Mouse (Mus musculus): ENCODE data around the gene Ly75. TPM values are rescaled to one million over a fixed set of nuclear protein-coding genes. Genes with fewer than 3 reads are reported as not detected.

Ly75 gene
- polyA plus RNA-seq, 1 experiment from 2014 or later: 4.5 TPM

DNA sequence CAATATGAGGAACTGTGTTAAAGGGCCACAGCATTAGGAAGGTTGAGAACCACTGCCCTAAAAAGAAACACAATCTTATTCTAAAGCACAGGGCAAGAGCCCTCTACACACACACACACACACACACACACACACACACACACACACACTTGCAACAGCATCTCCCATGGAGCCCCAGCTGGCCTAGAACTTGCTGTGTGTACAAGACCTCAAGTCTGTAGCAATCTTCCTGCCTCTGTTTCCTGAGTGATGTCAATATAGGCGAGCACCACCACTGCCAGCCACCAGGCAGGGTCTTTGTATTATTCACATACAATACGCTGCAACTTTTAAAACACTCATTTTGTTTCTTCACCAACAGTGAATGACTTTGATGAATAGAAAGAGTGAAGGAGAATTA, 24.3 kb upstream of the Ly75 start:
- WGBS: 91% methylated on average over 2 of the region's 2 CpGs

DNA sequence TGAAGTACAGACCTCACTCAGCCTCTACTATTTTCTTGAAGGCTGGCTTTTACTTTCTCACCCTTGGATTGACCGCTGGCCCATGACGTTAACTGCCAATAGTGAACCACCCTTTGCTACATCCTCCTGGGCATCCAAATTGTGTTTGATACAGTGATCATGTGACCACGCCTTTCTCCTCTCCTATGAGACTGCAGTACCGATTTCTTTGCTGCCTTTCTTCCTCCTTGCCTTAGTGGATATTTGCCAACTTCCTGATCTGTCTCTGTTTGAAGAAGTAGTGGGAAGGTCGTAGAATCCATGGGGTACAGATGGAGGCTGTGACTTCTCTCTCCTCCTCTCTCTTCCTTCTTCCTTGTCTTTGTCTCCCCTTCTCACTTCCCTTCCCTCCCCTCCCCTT, 22.3 kb upstream of the Ly75 start:
- Histone ChIP-seq H3K4me3 (ENCODE audit: low read length) (no peak overlapping the region), H3K27ac (ENCODE audit: low read depth, low read length) (no peak overlapping the region), H3K4me1 (ENCODE audit: control insufficient read depth, insufficient read depth, low read length) (no peaks in the 10 kb centered on the region; the same call in 1 of the 2 replicates), H3K36me3 (ENCODE audit: control insufficient read depth, insufficient read depth, low read length) (no peaks in the 10 kb centered on the region), H3K9me3 (ENCODE audit: control insufficient read depth, low read length) (no peaks in the 10 kb centered on the region), H3K4me2 (replicated peaks; ENCODE audit: low read depth, low read length) (no peak overlapping the region), H3K27me3 (ENCODE audit: control insufficient read depth, insufficient read depth, low read length) (no peaks in the 10 kb centered on the region), H3K9ac (ENCODE audit: low read depth, low read length) (no peak overlapping the region)
- WGBS: 88% methylated on average over 5 of the region's 5 CpGs
- ATAC-seq (ENCODE audit: low FRiP score, low TSS enrichment): no peak

More for the DNA sequence above, 24.3 kb upstream of the Ly75 start:
- H3K9ac ChIP-seq (ENCODE audit: low read depth, low read length): no peak overlapping the region
- no peak overlapping the region for H3K4me3 ChIP-seq (ENCODE audit: low read length)
- ATAC-seq (ENCODE audit: low FRiP score, low TSS enrichment): no peak
- H3K4me2 ChIP-seq (replicated peaks; ENCODE audit: low read depth, low read length): no peak overlapping the region
- no peaks in the 10 kb centered on the region for H3K27me3 ChIP-seq (ENCODE audit: control insufficient read depth, insufficient read depth, low read length)
- H3K9me3 ChIP-seq (ENCODE audit: control insufficient read depth, low read length): no peaks in the 10 kb centered on the region
- H3K36me3 ChIP-seq (ENCODE audit: control insufficient read depth, insufficient read depth, low read length): no peaks in the 10 kb centered on the region
- no peak overlapping the region for H3K27ac ChIP-seq (ENCODE audit: low read depth, low read length)
- no peaks in the 10 kb centered on the region; the same call in 1 of the 2 replicates for H3K4me1 ChIP-seq (ENCODE audit: control insufficient read depth, insufficient read depth, low read length)

DNA sequence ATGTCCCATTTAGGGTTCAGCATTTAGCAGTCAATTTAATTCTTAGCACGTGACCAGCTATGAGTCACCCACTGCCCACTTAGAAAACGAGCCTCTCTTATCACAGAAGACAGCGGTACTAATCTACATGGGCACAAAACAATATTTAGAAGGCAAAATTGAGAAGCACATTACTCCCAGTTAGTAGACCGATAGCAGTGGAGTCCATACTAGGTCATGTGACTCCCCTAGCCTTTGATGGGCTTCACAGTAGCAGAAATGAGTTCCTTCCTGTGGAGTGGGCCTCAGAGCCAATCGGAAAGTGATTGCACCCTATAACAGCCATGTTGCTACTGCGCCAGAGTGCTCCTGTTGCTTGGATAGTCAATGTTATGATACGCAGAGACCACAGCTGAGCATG, 21.7 kb upstream of the Ly75 start:
- no peak overlapping the region for H3K4me3 ChIP-seq (ENCODE audit: low read length)
- no peak overlapping the region for H3K4me2 ChIP-seq (replicated peaks; ENCODE audit: low read depth, low read length)
- H3K9ac ChIP-seq (ENCODE audit: low read depth, low read length): no peak overlapping the region
- 91% methylated on average over 7 of the region's 7 CpGs for WGBS
- H3K27me3 ChIP-seq (ENCODE audit: control insufficient read depth, insufficient read depth, low read length): no peaks in the 10 kb centered on the region
- no peak overlapping the region for H3K27ac ChIP-seq (ENCODE audit: low read depth, low read length)
- no peak for ATAC-seq (ENCODE audit: low FRiP score, low TSS enrichment)
- H3K9me3 ChIP-seq (ENCODE audit: control insufficient read depth, low read length): no peaks in the 10 kb centered on the region
- H3K4me1 ChIP-seq (ENCODE audit: control insufficient read depth, insufficient read depth, low read length): no peaks in the 10 kb centered on the region; the same call in 1 of the 2 replicates
- no peaks in the 10 kb centered on the region for H3K36me3 ChIP-seq (ENCODE audit: control insufficient read depth, insufficient read depth, low read length)

DNA sequence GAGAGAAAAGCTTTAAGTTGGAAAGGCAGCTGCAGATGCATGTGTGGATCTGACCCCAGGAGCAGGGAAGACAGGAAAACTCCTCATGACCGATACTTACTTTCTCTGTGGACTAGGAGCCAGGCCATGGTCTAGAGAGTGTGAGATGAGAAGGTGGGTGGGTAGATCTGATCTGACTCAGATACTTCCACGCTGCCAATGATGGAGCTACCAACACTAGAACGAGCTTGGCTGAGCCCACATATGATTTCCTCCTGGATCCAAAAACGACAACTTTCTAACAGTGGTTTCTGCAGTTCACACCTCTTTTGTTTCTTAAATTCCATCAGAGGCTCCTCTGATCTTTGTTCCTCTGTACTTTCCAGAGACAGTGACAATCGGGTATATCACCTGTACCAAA, 18.6 kb upstream of the Ly75 start:
- no peak for ATAC-seq (ENCODE audit: low FRiP score, low TSS enrichment)
- no peaks in the 10 kb centered on the region; the same call in 1 of the 2 replicates for H3K9me3 ChIP-seq (ENCODE audit: control insufficient read depth, low read length)
- WGBS: 76% methylated on average over 5 of the region's 5 CpGs
- H3K4me1 ChIP-seq (ENCODE audit: control insufficient read depth, insufficient read depth, low read length): no peaks in the 10 kb centered on the region
- H3K4me3 ChIP-seq (ENCODE audit: low read length): no peak overlapping the region
- no peak overlapping the region for H3K4me2 ChIP-seq (replicated peaks; ENCODE audit: low read depth, low read length)
- no peak overlapping the region for H3K9ac ChIP-seq (ENCODE audit: low read depth, low read length)
- H3K27me3 ChIP-seq (ENCODE audit: control insufficient read depth, insufficient read depth, low read length): no peaks in the 10 kb centered on the region
- no peak overlapping the region for H3K27ac ChIP-seq (ENCODE audit: low read depth, low read length)
- no peaks in the 10 kb centered on the region for H3K36me3 ChIP-seq (ENCODE audit: control insufficient read depth, insufficient read depth, low read length)

DNA sequence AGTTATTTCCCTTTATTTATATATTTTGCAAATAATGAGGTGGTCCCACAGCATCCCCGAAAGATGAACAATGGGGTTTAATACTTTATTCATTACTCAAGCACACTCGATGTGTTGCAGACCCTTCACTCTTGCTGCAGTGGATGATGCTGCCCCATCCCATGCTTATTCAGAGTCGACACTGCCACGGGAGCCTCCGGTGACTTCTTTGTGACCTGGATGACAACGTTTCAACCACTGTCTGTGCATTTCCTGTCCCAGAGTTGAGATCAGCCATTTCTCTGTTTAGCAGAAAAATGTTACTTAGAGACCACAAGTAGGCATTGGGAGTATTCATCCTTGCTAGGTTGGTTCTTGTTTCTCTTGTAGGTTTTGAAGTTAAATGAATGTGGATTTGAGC, 10.7 kb upstream of the Ly75 start:
- no peak overlapping the region for H3K4me2 ChIP-seq (replicated peaks; ENCODE audit: low read depth, low read length)
- no peak overlapping the region for H3K27ac ChIP-seq (ENCODE audit: low read depth, low read length)
- H3K9me3 ChIP-seq (ENCODE audit: control insufficient read depth, low read length): no peaks in the 10 kb centered on the region
- H3K4me1 ChIP-seq (ENCODE audit: control insufficient read depth, insufficient read depth, low read length): no peaks in the 10 kb centered on the region
- no peak for ATAC-seq (ENCODE audit: low FRiP score, low TSS enrichment)
- no peaks in the 10 kb centered on the region for H3K36me3 ChIP-seq (ENCODE audit: control insufficient read depth, insufficient read depth, low read length)
- H3K4me3 ChIP-seq (ENCODE audit: low read length): no peak overlapping the region
- WGBS: 68% methylated on average over 6 of the region's 6 CpGs
- H3K27me3 ChIP-seq (ENCODE audit: control insufficient read depth, insufficient read depth, low read length): no peaks in the 10 kb centered on the region
- H3K9ac ChIP-seq (ENCODE audit: low read depth, low read length): no peak overlapping the region

DNA sequence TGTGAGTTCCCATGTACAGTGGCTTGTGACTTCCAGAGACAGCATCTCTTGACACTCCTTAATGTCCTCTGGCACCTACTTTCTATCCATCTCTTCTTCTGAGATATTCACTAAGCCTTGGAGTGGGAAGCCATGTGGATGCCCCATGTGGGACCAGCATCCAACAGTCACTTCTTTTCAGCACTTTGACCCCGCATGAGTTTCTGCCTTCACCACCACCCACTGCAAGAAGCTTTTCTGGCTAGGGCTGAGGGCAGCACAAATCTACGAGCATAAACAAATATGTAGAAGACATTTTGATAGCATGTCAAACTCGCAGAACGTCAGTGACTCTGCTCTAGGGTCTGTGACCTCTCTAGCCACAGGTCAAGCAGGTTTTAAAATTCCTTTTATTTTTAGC, 9.2 kb upstream of the Ly75 start:
- no peak for ATAC-seq (ENCODE audit: low FRiP score, low TSS enrichment)
- 65% methylated on average over 4 of the region's 4 CpGs for whole genome bisulfite sequencing
- H3K4me2 ChIP-seq (replicated peaks; ENCODE audit: low read depth, low read length): no peak overlapping the region

DNA sequence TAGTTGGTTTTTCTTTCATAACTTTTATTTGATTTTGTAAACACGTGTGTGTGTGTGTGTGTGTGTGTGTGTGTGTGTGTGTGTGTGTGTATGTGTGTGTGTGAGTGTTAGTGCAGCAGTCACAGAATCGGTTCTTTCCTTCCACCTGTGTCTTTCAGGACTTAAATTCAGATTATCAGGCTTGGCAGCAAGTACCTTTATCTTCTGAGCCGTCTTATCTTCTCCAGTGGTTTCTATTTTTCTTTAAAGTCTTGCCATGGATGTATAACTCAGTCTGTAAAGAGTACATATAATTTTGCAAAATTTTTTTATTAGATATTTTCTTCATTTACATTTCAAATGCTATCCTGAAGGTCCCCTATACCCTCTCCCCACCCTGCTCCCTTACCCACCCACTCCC, 4.3 kb upstream of the Ly75 start:
- no peak for ATAC-seq (ENCODE audit: low FRiP score, low TSS enrichment)
- Histone ChIP-seq H3K27me3 (ENCODE audit: control insufficient read depth, insufficient read depth, low read length) (no peaks in the 10 kb centered on the region), H3K4me2 (replicated peaks; ENCODE audit: low read depth, low read length) (no peak overlapping the region), H3K27ac (ENCODE audit: low read depth, low read length) (no peak overlapping the region), H3K9ac (ENCODE audit: low read depth, low read length) (no peak overlapping the region), H3K36me3 (ENCODE audit: control insufficient read depth, insufficient read depth, low read length) (no peaks in the 10 kb centered on the region), H3K4me3 (ENCODE audit: low read length) (no peak overlapping the region), H3K4me1 (ENCODE audit: control insufficient read depth, insufficient read depth, low read length) (peaks cover 4% of the 10 kb centered on the region; the same call in 1 of the 2 replicates), H3K9me3 (ENCODE audit: control insufficient read depth, low read length) (no peaks in the 10 kb centered on the region)
- WGBS: 80% methylated on average over 3 of the region's 3 CpGs

More for the DNA sequence above, 9.2 kb upstream of the Ly75 start:
- Histone ChIP-seq H3K9ac (ENCODE audit: low read depth, low read length) (no peak overlapping the region), H3K4me1 (ENCODE audit: control insufficient read depth, insufficient read depth, low read length) (no peaks in the 10 kb centered on the region), H3K9me3 (ENCODE audit: control insufficient read depth, low read length) (no peaks in the 10 kb centered on the region), H3K27ac (ENCODE audit: low read depth, low read length) (no peak overlapping the region), H3K36me3 (ENCODE audit: control insufficient read depth, insufficient read depth, low read length) (no peaks in the 10 kb centered on the region), H3K27me3 (ENCODE audit: control insufficient read depth, insufficient read depth, low read length) (no peaks in the 10 kb centered on the region), H3K4me3 (ENCODE audit: low read length) (no peak overlapping the region)

DNA sequence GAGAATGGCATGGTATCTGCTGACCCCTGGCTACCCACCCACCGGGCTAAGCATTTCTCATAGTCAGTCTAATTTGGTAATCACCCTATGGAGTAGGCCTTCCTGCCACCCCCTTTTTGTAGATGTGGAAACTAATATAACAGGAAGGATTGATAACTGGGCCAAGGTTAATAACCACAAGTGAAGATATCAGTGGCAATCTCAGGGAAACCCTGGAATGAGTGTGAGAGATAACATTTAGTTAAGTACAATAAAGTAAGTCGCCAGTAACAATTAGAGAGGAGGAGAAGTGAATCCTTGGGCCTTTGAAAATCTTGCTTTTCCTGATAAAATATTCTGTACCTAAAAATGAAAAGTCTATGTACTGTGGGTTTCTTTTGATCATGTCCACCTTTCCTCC, 3.7 kb upstream of the Ly75 start:
- H3K4me1 ChIP-seq (ENCODE audit: control insufficient read depth, insufficient read depth, low read length): peaks cover 4% of the 10 kb centered on the region; the same call in 1 of the 2 replicates
- no peak overlapping the region for H3K27ac ChIP-seq (ENCODE audit: low read depth, low read length)
- no peaks in the 10 kb centered on the region for H3K36me3 ChIP-seq (ENCODE audit: control insufficient read depth, insufficient read depth, low read length)
- no peaks in the 10 kb centered on the region for H3K27me3 ChIP-seq (ENCODE audit: control insufficient read depth, insufficient read depth, low read length)
- no peak overlapping the region for H3K4me2 ChIP-seq (replicated peaks; ENCODE audit: low read depth, low read length)
- no peak for ATAC-seq (ENCODE audit: low FRiP score, low TSS enrichment)
- 79% methylated on average over 2 of the region's 2 CpGs for WGBS
- no peak overlapping the region for H3K4me3 ChIP-seq (ENCODE audit: low read length)
- no peak overlapping the region for H3K9ac ChIP-seq (ENCODE audit: low read depth, low read length)
- H3K9me3 ChIP-seq (ENCODE audit: control insufficient read depth, low read length): no peaks in the 10 kb centered on the region

DNA sequence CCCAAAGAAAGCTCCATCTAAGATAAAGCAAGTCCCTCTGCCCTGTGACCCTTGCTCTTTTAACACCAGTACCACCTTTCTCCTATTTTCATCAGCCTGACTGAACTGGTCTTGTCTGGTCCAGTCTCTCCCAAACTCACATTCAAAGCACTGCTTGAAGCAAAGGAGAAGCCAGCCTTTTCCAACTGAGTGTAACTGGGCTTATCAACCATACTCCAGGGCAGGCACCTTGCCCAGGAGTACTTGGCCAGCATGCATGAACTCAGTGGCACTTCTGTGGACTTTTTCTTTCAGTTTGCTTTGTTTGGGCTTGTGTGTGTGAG, 1.6 kb upstream of the Ly75 start:
- Histone ChIP-seq H3K4me2 (replicated peaks; ENCODE audit: low read depth, low read length) (no peak overlapping the region), H3K27me3 (ENCODE audit: control insufficient read depth, insufficient read depth, low read length) (no peaks in the 10 kb centered on the region), H3K36me3 (ENCODE audit: control insufficient read depth, insufficient read depth, low read length) (no peaks in the 10 kb centered on the region), H3K27ac (ENCODE audit: low read depth, low read length) (no peak overlapping the region), H3K9ac (ENCODE audit: low read depth, low read length) (no peak overlapping the region), H3K4me3 (ENCODE audit: low read length) (no peak overlapping the region), H3K9me3 (ENCODE audit: control insufficient read depth, low read length) (no peaks in the 10 kb centered on the region), H3K4me1 (ENCODE audit: control insufficient read depth, insufficient read depth, low read length) (peaks cover 4% of the 10 kb centered on the region; the same call in 1 of the 2 replicates)
- no peak for ATAC-seq (ENCODE audit: low FRiP score, low TSS enrichment)

Data from kidney, embryonic 14.5 days (tissue).